Mouse (Mus musculus): ENCODE results near the gene Npas3.

- TF ChIP-seq MAX (IDR thresholded peaks at IDR 0.05) (no peak), CEBPB (IDR thresholded peaks at IDR 0.05; ENCODE audit: low read depth) (no peak), MYOG (IDR thresholded peaks at IDR 0.05; ENCODE audit: control insufficient read depth, extremely low read depth, insufficient read length) (no peak), CTCF (IDR thresholded peaks at IDR 0.05; ENCODE audit: control insufficient read depth, insufficient read depth, insufficient read length) (no peak)
Measured at GRCm38 (mm10) chr12:53852432-53852831, 604.0 kb downstream of the Npas3 start.

Data from C2C12 (cell line).